Mouse (Mus musculus): ENCODE results near the gene Ube2j1.
"Not testable (repeated sequence)": the region's sequence is repeated elsewhere in the genome, so short reads cannot be mapped to it uniquely, and the experiment has no call there.

Gene Ube2j1

DNA sequence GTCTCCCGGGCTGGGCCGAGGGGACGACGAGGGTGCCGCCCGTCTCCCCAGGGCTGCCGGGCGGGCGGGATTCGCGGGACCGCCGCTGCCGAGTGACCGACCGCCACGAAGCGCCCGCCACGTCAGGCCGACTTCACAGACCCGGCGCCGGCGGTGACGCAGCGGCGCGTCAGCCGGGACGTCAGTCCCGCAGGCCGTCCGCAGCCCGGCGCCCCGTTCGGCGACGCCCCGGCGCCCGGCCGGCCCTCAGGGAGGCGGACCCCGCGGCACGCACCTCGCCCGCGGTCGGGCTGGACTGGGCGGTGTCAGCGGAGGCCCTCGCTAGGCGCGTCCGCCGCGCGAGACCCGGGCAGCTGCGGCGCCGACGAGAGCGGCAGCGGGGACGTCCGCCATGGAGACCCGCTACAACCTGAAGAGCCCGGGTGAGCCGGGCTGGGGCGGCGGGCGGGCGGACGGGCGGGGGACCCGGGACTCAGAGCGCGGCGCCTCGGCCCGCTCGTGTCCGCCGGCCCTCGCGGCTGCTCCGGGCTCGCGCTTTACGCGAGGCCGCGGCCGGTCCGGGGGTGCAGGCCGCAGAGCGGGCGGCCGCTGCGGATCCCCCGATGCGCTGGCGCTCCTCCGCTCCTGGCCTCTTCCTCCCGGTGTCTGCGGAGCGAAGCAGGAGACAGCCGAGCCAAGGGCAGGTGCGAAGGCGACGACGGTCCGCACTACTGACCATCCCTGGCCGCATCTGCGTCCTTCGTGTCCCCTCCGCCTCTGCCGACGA lies at the start of gene Ube2j1:
Ube2j1 (plus strand) TSS at position 222 of the 766 bp plus-strand sequence.
- peak; percentile 49 for DNase-seq (ENCODE audit: low spot score)

DNA sequence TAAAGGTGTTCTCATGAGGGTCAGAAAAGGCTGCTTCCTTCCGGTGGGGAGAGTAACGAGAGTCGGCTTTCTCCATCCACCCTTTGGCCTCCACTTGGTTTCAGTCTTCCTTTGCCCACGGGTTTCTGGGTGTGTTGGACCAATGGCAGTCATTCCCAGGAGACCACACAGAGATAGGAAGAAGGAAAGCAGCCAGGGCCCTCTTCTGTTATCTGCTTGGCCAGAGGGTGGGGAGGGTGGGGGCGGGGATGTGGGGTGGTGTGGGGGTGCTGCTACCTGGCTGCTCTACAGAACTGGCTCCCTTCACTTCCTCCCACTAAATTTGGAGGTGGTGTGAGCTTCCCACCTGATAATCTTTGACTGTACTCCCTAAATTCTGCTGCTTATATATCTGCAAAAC lies 49.6 kb upstream of the Ube2j1 start:
- no peak for DNase-seq (ENCODE audit: low spot score)

DNA sequence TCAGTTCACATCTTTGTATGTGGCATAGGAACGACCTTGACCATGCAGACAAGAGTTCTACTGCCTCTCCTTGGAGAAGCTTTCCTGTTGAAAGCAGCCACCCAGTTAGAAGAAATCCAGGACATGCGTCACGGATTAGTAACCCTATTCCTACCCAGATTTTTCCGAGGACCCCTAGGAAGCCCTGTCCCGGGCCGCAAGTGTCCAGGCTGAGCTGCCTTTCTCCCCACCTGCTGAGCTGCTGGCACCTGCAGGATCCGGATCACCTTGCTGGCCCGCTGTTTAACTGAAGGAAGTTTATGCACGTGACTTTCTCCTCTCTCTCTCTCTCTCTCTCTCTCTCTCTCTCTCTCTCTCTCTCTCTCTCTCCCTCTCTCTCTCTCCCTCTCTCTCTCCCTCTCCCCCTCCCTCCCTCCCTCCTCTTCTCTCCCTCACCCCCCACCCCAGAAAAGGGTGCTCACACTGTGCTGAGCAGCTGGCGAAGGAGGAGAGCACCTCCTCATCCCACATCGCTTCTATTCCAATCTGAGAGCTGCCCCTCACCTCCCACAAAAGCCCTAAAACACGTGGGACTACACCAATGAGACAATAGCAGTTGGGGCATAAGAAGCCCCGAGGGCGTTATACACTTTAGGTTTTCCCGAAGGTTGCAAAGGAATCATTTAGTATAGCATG lies 49.0 kb upstream of the Ube2j1 start:
- DNase-seq (ENCODE audit: low spot score) = no peak

DNA sequence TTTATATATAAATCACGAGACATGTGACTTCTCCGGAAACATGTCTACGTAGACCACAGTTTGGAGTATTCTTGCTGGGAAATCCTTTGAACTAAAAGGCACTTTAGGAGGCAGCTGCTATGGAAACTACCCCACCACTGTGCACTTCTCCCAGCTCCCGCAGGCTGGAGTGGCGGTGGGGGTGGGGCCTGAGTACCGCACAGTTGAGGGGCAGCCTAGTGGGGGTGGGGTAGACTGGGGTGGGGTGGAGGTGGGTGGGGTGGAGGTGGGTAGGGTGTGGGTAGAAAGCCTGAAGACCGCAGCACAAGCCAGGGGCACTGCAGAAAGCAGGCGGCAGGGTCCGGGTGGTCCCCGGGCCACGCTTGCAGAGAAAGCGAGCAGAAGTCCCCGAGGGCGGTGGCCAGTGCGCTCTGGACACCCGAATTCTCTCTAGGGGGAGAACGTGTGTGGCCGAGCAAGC lies 48.5 kb upstream of the Ube2j1 start, which contains the start of gene Rragd:
Rragd (plus strand) TSS at position 322 of the 460 bp plus-strand sequence.
- DNase-seq (ENCODE audit: low spot score) = no peak

DNA sequence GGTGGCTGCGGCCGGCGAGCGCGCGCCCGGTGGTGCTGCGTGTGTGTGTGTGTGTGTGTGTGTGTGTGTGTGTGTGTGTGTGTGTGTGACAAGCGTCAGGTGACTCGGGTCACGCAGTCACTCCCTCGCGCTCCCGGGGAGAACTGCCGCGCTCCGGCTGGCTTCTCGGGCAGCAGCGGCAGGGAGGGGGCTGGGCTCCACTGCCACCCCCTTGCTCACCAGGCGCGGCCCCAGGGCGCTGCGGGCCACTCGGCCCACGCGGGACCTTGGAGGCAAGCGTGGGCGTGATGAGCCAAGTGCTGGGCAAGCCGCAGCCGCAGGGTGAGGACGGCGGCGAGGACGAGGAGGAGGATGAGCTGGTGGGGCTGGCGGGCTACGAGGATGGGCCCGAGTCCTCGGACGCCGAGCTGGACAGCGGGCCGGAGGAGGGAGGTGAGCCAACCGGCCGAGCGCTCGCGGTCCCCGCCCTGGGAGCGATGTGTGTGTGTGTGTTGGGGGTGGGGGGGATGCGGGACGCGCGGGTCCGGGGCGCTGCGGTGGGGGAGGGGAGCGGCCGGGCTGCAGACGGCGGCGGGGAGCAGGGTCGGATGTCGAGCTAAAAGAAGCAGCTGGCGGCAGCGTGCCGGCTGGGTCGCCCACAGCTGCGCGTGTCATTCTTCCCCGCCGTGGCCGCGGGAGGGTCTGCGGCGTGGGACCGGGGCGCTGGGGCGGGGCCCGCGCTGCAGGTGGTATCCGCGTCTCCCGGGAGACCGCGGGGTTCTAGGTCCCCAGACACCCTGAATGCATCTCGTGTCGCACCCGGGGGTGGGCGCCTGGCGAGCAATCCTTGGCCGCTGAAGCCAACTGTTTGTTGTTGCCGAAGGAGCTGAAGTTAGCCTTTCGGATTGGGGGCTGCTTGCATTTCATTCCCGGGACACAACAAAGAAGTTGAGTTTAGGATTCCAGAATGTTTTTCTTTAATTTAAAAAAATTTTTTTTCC lies 47.8 kb upstream of the Ube2j1 start:
- DNase-seq (ENCODE audit: low spot score) = no peak

DNA sequence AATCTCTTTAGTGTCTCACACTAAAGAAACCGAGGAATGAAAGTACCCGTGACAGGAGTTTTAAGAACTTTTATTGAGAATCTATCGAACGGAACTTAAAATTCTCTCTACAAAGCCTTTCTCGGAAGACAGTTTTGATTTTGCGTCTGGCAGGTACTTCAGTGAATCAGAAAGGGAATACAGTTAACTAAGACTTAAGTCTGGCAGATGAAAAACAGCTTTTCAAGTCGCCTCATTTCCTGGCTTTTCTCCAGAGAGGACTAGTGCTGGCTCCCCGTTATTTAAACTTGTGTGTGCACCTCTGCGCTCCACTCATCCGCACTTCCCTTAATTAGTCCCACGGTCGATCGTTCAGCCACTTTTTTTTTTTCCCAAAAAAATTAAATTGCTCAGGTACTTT lies 47.0 kb upstream of the Ube2j1 start:
- no peak for DNase-seq (ENCODE audit: low spot score)

DNA sequence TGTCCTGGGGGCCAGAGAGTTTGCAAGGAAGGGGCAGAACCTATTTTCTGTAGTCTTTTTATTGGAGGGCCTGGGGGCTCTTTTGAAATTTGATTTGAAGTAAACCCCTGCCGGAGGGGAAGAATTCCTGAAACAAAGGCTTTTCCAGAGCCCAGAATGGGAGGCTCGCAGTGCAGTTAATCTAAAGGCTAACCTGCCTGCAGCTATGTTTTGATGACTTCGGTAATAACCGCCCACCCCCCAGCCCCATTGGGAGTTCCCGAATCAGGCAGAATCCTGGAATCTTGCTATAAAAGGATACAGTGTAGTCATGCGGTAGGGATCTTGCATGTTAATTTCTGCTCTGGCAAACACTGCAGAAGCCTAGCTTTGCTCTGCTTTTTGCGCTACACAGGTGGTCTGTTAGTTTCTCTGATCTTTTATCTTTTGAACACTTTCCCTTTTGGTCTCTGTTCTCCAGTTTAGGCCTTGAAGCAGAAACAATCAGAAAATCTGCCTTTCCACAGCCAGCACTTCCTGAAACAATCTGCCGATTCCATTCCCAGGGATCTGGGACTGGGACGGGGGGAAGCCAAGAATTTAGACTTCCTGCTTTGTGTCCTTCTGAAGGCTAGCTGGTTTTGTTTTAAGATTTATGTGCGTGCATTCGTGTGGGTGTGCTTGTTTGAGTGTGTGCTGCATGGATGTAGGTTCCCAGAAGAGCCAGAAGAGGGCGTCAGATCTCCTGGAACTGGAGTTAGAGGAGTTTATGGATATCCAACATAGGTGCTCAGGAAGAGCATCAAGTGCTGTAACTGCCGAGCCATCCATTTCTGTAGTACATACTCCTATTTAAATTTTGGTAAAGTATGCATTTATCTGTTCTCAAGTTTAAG lies 46.2 kb upstream of the Ube2j1 start:
- no peak for DNase-seq (ENCODE audit: low spot score)

DNA sequence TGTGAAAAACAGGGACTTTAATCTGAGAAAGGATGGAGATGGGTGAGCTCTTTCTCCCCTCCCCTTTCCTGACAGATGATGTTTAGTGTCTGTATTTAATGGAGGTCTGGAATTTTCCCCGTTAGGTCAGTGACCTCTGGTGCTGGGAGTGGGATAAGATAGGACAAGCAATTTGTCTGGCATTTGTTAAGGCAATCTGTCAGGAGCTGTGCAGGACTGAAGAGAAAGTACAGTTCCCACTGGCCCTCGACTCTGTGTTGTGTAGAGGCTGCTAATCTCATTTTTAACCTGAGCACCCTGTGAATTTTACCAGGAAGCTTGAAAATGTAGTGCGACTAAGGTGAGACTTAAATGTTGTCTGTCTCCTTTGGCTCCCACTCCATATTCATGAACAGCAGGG lies 45.5 kb upstream of the Ube2j1 start:
- DNase-seq (ENCODE audit: low spot score) = no peak

DNA sequence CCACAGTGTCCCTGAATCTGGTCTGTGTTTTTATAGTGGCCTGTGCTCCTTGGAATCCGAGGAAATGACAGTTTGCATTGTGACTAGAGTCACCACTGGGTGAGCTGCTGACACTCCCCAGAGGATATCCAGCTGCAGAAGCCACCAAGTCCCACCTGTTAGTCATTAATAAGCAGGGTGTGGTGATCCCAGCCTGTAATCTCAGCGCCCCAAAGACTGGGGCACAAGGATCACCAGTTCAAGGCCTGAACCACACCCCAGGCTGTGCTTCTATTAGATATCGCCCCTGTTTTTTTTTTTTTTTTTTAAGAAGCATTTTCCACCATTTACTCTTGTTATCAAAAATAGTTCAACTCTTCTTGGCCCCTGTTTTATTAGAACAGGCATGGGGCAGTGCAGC lies 44.2 kb upstream of the Ube2j1 start:
- no peak for DNase-seq (ENCODE audit: low spot score)

DNA sequence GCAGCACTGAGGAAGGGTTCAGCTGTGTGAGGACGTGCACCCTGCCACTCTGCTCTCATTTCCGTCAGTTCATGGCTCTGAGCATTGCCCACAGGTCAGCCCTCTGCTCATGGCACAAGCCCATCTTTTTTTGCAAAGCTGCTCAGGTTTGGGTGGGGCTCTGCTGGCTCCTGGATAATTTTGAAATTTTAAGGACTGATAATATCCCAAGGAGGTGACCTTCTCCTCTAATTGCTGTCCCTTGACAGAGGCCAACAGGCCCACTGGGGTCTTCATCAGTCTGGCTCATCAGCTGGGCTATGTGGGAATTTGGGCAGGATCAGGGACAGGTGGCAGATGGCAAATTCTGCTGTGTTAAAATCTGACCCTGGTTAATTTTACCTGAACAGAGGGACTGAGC lies 41.9 kb upstream of the Ube2j1 start:
- DNase-seq (ENCODE audit: low spot score) = no peak

DNA sequence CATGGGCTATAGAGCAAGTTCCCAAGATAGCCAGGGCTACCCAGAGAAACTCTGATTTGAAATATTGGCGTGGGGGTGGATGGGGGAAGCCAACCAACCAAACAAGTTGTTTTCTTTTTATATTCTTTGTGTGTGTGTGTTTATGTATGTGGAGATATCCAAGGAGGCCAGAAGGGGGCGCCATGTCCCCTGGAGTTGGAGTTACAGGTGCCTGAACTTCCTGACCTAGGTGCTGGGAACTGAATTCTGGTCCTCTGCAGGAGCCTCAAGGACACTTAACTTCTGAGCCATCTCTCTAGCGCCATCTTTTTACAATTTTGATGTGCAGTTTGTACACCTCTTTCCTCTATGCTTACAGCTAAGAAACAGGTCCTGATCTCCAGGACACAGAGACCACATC lies 37.0 kb upstream of the Ube2j1 start:
- no peak for DNase-seq (ENCODE audit: low spot score)

DNA sequence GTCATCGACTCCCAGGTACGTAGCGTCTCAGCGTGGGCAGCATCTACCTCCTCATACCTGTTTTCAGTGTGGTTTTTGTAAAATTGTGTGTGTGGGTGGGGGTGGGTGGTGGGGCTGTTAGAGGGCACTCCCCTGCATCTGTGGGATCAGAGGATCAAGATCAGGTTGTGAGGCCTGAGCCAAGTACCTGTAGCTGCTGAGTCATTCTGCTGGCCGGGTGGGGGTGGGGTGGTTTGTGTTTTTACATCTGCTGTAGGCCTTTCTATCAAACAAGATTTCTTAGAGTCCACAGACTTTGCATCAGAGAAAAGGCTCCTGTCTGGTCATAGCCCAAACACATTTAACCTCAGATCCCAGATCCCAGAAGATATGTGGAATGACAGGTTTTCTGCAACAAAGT lies 35.1 kb upstream of the Ube2j1 start:
- no peak for DNase-seq (ENCODE audit: low spot score)

DNA sequence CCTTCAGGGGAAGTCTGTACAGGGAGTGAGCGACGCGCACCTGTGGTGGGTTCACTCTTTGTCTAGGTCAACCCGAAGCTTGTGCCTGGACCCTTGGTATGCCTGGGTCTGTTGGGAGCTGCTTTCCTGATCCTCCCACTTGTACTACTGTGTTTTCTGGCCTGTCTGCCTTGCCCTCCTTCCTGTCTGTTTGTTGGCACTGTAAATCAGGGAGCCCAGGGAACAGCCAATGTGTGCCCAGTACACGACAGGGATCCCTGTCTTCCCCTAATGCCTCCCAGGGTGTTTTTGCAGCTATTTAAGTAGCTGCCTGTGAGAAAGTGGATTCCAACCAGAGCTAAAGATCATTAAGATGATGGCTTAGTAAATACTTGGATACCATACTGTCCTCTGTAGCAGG lies 33.6 kb upstream of the Ube2j1 start:
- no peak for DNase-seq (ENCODE audit: low spot score)

DNA sequence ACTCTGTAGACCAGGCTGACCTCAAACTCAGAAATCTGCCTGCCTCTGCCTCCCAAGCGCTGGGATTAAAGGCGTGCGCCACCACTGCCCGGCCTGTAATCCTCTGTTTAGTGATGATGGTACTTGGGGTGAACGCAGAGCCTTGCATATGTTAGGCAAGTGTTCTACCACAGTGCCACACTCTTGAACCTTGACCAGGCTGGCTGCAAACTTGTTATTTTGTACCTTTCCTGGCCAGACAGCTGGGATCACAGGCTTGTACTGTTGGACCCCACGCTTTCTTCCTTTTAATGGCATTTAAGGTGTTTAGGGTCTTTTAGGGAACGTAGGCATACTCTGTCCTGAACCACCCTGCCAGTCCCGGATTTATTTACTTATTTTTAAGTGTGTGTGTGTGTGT lies 32.2 kb upstream of the Ube2j1 start:
- no peak for DNase-seq (ENCODE audit: low spot score)

DNA sequence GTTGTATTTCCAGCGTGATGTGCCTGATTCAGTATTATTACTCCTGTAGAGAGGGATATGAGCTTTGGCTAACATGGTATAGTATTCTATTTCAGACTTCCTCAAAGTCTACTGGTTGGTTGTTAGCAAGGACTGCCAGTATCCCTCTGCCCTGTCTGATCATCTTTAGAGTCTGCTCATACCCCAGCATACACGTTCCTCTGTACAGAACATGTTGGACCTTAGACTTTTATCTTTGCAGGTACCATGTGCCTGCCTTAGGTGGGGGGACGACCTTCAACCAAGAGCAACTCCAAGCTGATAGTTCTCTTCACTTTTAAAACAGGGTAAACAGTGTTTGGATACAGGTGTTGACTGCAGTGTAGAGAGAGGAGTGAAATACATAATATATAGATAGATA lies 29.1 kb upstream of the Ube2j1 start:
- no peak for DNase-seq (ENCODE audit: low spot score)

DNA sequence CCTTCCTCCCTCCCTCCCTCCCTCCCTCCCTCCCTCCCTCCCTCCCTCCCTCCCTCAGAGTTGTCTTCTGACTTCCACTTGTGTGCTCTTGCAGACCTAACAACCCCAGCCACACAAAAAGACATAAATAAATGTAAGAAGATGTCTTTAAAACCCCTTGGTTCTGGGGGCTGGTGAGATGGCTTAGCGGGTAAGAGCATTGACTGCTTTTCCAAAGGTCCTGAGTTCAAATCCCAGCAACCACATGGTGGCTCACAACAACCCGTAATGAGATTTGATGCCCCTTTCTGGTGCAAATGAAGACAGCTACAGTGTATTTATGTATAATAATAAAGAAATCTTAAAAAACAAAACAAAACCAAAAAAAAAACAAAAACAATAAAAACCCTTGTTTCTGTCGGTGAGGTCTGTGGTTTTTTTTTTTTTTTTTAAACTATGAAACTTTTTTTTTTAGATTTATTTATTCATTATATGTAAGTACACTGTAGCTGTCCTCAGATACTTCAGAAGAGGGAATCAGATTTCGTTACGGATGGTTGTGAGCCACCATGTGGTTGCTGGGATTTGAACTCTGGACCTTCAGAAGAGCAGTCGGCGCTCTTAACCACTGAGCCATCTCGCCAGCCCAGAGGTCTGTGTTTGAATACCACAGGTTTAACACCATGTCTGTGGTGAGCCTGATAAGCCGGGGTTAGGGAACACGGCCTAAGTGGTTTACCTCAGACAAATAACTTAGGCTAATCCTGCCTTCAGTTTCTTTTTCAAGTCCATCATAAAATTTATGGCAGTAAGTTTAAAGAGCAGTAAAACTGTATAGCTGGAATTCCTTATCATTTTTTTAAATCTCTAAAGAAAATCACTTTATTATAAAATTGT lies 25.4 kb upstream of the Ube2j1 start:
- DNase-seq (ENCODE audit: low spot score) = not testable (repeated sequence)

DNA sequence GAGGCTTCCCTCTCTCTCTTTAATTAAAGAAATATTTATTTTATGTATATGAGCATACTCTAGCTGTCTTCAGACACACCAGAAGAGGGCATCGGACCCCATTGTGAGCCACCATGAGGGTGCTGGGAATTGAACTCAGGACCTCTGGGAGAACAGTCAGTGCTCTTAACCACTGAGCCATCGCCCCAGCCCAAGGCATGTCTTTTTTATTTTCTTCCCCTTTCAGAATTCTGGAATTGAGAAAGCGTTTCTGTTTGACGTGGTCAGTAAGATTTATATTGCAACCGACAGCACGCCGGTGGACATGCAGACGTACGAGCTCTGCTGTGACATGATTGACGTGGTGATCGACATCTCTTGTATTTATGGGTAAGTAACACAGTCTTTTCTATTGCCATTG lies 24.4 kb upstream of the Ube2j1 start:
- DNase-seq (ENCODE audit: low spot score) = no peak

DNA sequence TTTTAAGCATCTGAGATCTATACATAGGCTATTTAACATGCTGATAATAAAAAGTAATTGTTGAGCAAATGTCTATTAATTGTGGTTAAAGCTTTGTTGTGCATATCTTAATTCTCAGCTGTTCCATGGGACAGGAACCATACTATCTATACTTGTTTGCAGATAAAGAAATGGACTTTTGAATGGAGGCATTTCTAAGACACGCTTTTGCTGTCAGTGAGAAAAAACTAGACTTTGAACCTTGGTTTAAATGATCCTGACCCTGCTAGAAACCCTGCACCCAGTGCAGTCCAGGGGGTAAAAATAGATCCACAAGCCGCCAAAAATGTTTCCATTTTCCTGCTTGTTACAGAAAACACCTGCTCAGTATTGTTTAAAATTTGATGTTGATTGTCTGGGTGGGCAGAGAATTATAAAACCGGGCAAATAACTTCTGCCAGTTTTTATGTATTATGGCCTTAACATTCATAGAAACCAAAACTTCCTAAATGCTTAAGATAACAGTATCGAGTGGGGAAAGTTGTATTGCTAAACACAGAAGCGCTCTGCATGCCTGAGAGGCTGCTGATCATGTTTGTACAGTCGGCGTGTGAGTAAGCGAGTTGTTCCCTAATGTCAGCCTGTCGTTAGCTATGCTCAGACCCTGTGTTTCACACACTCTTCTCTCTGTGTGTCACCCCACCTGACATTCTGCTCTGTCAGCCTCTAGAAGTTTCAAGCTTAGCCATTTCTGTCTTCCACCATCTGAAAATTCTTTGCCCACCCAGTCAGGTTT lies 23.6 kb upstream of the Ube2j1 start:
- no peak for DNase-seq (ENCODE audit: low spot score)

DNA sequence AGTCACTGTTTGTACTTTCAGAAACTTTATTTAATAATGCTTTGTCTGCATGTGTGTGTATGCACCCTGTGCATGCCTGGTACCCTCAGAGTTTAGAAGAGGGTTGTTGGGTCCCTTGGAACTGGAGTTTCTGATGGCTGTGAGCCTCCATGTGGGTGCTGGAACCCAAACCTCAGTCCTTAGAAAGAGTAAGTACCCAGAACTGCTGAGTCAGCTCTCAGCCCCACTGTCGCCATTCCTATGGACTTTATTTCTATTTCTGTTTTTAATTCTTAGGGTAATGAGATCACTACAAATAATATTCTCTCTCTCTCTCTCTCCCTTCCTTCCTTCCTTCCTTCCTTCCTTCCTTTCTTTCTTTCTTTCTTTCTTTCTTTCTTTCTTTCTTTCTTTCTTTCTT lies 21.1 kb upstream of the Ube2j1 start:
- DNase-seq (ENCODE audit: low spot score) = no peak

DNA sequence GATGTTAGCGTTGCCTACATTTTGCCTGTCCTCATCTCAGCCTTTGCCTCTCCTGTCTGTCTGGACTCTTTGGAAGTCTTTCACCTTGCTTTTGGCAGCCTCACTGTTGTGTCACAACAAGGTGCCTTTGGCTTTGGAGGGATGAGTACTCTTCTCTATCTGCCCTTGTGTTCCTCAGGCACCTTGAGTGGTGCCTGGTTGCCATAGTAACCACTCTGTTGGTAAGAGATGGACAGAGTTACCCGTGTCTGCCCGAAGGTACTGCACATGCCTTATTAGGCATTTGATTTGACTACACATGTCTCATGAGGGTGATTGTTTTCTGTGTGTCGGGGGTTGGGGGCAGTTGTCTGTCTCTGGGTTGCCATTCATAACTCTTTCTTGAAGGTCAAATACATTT lies 18.7 kb upstream of the Ube2j1 start:
- DNase-seq (ENCODE audit: low spot score) = no peak
